Mouse (Mus musculus): ENCODE measurements at regions not wholly inside any gene's neighbourhood (a gene's known extent, or its start where the extent isn't known, plus 50 kb on each side); places are given as distances from the start of the nearest gene placed in this dataset.
"Not testable (repeated sequence)": the region's sequence is repeated elsewhere in the genome, so short reads cannot be mapped to it uniquely, and the experiment has no call there.

GRCm38 (mm10) chr4:28190861-28191260 lies 622.1 kb upstream of the Epha7 start:
- no peaks in the 10 kb centered on the region for H3K36me3 ChIP-seq (replicated peaks; ENCODE audit: insufficient read depth, low read length)
- no peak overlapping the region for H3K4me3 ChIP-seq (ENCODE audit: low read depth, low read length)
- no peak overlapping the region for H3K27ac ChIP-seq (ENCODE audit: low read depth)
- no peak overlapping the region for H3K4me2 ChIP-seq (ENCODE audit: low read depth, low read length)
- WGBS (ENCODE audit: insufficient replicate concordance): 88% methylated on average over 5 of the region's 5 CpGs
- H3K27me3 ChIP-seq (ENCODE audit: insufficient read depth, low read length): no peaks in the 10 kb centered on the region
- DNase-seq (no peak), ATAC-seq (no peak)
- no peak overlapping the region for H3K9ac ChIP-seq (replicated peaks)
- TF ChIP-seq EP300 (IDR thresholded peaks at IDR 0.05; ENCODE audit: low read depth) (no peak), CTCF (IDR thresholded peaks at IDR 0.05; ENCODE audit: low read depth) (no peak)
- H3K4me1 ChIP-seq (ENCODE audit: insufficient read depth): no peaks in the 10 kb centered on the region
- no peaks in the 10 kb centered on the region for H3K9me3 ChIP-seq (ENCODE audit: low read length)

GRCm38 (mm10) chr4:28227594-28228208 lies 585.2 kb upstream of the Epha7 start:
- Histone ChIP-seq H3K27me3 (ENCODE audit: insufficient read depth, low read length) (no peaks in the 10 kb centered on the region), H3K4me1 (ENCODE audit: insufficient read depth) (no peaks in the 10 kb centered on the region), H3K9ac (replicated peaks) (no peak overlapping the region), H3K9me3 (ENCODE audit: low read length) (no peaks in the 10 kb centered on the region), H3K4me2 (ENCODE audit: low read depth, low read length) (no peak overlapping the region), H3K36me3 (replicated peaks; ENCODE audit: insufficient read depth, low read length) (no peaks in the 10 kb centered on the region), H3K27ac (ENCODE audit: low read depth) (no peak overlapping the region), H3K4me3 (ENCODE audit: low read depth, low read length) (no peak overlapping the region)
- TF ChIP-seq CTCF (IDR thresholded peaks at IDR 0.05; ENCODE audit: low read depth) (no peak), EP300 (IDR thresholded peaks at IDR 0.05; ENCODE audit: low read depth) (no peak)
- 68% methylated on average over 2 of the region's 2 CpGs for WGBS (ENCODE audit: insufficient replicate concordance)
- no peak for ATAC-seq
- DNase-seq: no peak

GRCm38 (mm10) chr4:28235516-28235915 lies 577.4 kb upstream of the Epha7 start:
- not testable (repeated sequence) for H3K9ac ChIP-seq (replicated peaks); ATAC-seq; H3K9me3 ChIP-seq (ENCODE audit: low read length); H3K4me2 ChIP-seq (ENCODE audit: low read depth, low read length); H3K4me3 ChIP-seq (ENCODE audit: low read depth, low read length); DNase-seq; H3K4me1 ChIP-seq (ENCODE audit: insufficient read depth); H3K27me3 ChIP-seq (ENCODE audit: insufficient read depth, low read length); H3K27ac ChIP-seq (ENCODE audit: low read depth); H3K36me3 ChIP-seq (replicated peaks; ENCODE audit: insufficient read depth, low read length)

GRCm38 (mm10) chr4:28242272-28242671 lies 570.7 kb upstream of the Epha7 start:
- Histone ChIP-seq H3K4me1 (ENCODE audit: insufficient read depth) (no peaks in the 10 kb centered on the region), H3K36me3 (replicated peaks; ENCODE audit: insufficient read depth, low read length) (no peaks in the 10 kb centered on the region), H3K9me3 (ENCODE audit: low read length) (no peaks in the 10 kb centered on the region), H3K27me3 (ENCODE audit: insufficient read depth, low read length) (no peaks in the 10 kb centered on the region), H3K4me2 (ENCODE audit: low read depth, low read length) (no peak overlapping the region), H3K27ac (ENCODE audit: low read depth) (no peak overlapping the region), H3K9ac (replicated peaks) (no peak overlapping the region), H3K4me3 (ENCODE audit: low read depth, low read length) (no peak overlapping the region)
- 79% methylated on average over 1 of the region's 1 CpGs for WGBS (ENCODE audit: insufficient replicate concordance)
- no peak for TF ChIP-seq EP300 (IDR thresholded peaks at IDR 0.05; ENCODE audit: low read depth)
- no peak for TF ChIP-seq CTCF (IDR thresholded peaks at IDR 0.05; ENCODE audit: low read depth)
- ATAC-seq: no peak
- no peak for DNase-seq
